In genomic region chr4:64184986-64185385, GRCm38 (mm10) we compare ENCODE assay signal across 22 mouse cellular contexts.
DNase-seq lines count a peak whose midpoint lies in the region; ATAC-seq lines count a peak whose summit lies in the region.
"Had no signal": no experiment of that assay in that cellular context is flagged by ENCODE, and none has a peak within 500 bp of the region (broad histone marks: within the 10 kb centered on the region; RNA-seq: fewer than 3 reads in every experiment).

No protein-coding gene starts in this region.

- H3K36me3 ChIP-seq in midbrain, embryonic 11.5 days (ENCODE audit: control insufficient read depth, insufficient read depth, low read length) = no peaks in the 10 kb centered on the region
- H3K36me3 ChIP-seq: embryonic facial prominence, embryonic 13.5 days; embryonic facial prominence, embryonic 15.5 days; forebrain, embryonic 10.5 days; forebrain, embryonic 12.5 days had no signal

- no peak for ATAC-seq in midbrain, embryonic 11.5 days (ENCODE audit: low FRiP score)
- ATAC-seq: activated CD4-positive, CD25-positive, alpha-beta regulatory T cell, adult 4 months; forebrain, embryonic 14.5 days; forebrain, embryonic 16.5 days; Patski had no signal

- H3K27ac ChIP-seq in midbrain, embryonic 11.5 days (ENCODE audit: low read depth, low read length) = no peak overlapping the region
- H3K27ac ChIP-seq: embryonic facial prominence, embryonic 13.5 days; embryonic facial prominence, embryonic 15.5 days; forebrain, embryonic 10.5 days; forebrain, embryonic 12.5 days had no signal

- no peaks in the 10 kb centered on the region for H3K9me3 ChIP-seq in midbrain, embryonic 11.5 days (ENCODE audit: control insufficient read depth, low read length)
- H3K9me3 ChIP-seq: embryonic facial prominence, embryonic 13.5 days; embryonic facial prominence, embryonic 15.5 days; forebrain, embryonic 10.5 days; forebrain, embryonic 12.5 days had no signal

- no peaks in the 10 kb centered on the region for H3K4me1 ChIP-seq in midbrain, embryonic 11.5 days (ENCODE audit: control insufficient read depth, insufficient read depth, low read length)
- H3K4me1 ChIP-seq: embryonic facial prominence, embryonic 13.5 days; embryonic facial prominence, embryonic 15.5 days; forebrain, embryonic 10.5 days; forebrain, embryonic 12.5 days had no signal

- no peaks in the 10 kb centered on the region for H3K27me3 ChIP-seq in midbrain, embryonic 11.5 days (ENCODE audit: control insufficient read depth, insufficient read depth, low read length)
- H3K27me3 ChIP-seq: embryonic facial prominence, embryonic 13.5 days; embryonic facial prominence, embryonic 15.5 days; forebrain, embryonic 12.5 days; Patski had no signal

- peak; percentile 25 for DNase-seq in adrenal gland, postnatal 10 days
- DNase-seq in adrenal gland, adult 8-10 months = no peak
- DNase-seq in NIH3T3 (ENCODE audit: low read depth) = peak; percentile 49
- DNase-seq in adipocyte (ENCODE audit: low spot score) = peak; percentile 80
- DNase-seq in midbrain, embryonic 11.5 days (ENCODE audit: low spot score, missing footprints) = no peak
- DNase-seq: adrenal gland, postnatal 14 days; cerebellum, adult 11 months; cerebellum, adult 18-20 months; cerebellum, adult 8-10 months; cerebellum, adult 9-11 months; cerebellum, postnatal 14 days; cerebellum, postnatal 36 days; embryo, embryonic 11 days had no signal

- H3K9ac ChIP-seq in midbrain, embryonic 11.5 days (ENCODE audit: low read length) = no peak overlapping the region
- H3K9ac ChIP-seq: embryonic facial prominence, embryonic 13.5 days; embryonic facial prominence, embryonic 15.5 days; forebrain, embryonic 12.5 days had no signal

- H3K4me3 ChIP-seq in midbrain, embryonic 11.5 days (ENCODE audit: low read depth, low read length) = no peak overlapping the region
- H3K4me3 ChIP-seq: embryonic facial prominence, embryonic 13.5 days; embryonic facial prominence, embryonic 15.5 days; erythroblast, embryonic 14.5 days; forebrain, embryonic 10.5 days; forebrain, embryonic 12.5 days had no signal

- H3K4me2 ChIP-seq in midbrain, embryonic 11.5 days = no peak overlapping the region
- H3K4me2 ChIP-seq: embryonic facial prominence, embryonic 13.5 days; embryonic facial prominence, embryonic 15.5 days; forebrain, embryonic 12.5 days had no signal

Comparison
In these comparisons a context has a peak if more than half of its experiments do, and no peak if none do; other contexts are left out.
1. DNase-seq: peak in adrenal gland, postnatal 10 days (single experiment), NIH3T3 (single experiment) and adipocyte (single experiment); none in adrenal gland, adult 8-10 months (single experiment) and midbrain, embryonic 11.5 days (single experiment).